Mouse (Mus musculus) embryonic facial prominence, embryonic 14.5 days (tissue): ENCODE measurements around the gene Neu4. TPM values are rescaled to one million over a fixed set of nuclear protein-coding genes. Genes with fewer than 3 reads are reported as not detected.
"Not testable (repeated sequence)": the region's sequence is repeated elsewhere in the genome, so short reads cannot be mapped to it uniquely, and the experiment has no call there.

Experiments
- ATAC-seq: fragments of 200-750 bp; cut with Nextera tagmentation; 2 replicates; pipeline ENCODE4 v1.8.0; 2017; ENCODE audit warnings: low read depth, moderate number of reproducible peaks, moderate TSS enrichment
- DNase-seq: peaks from one replicate; pipeline ENCODE4 v3.0.0-alpha.2; 2015; ENCODE audit warnings: low spot score
- H3K27ac ChIP-seq: fragments of 300-500 bp; sonication (generic); replicated peaks from 2 replicates; pipeline ENCODE4 v1.5.1; 2014; ENCODE audit warnings: low read depth, mild to moderate bottlenecking, low read length, moderate library complexity
- H3K27me3 ChIP-seq: fragments of 300-500 bp; sonication (generic); replicated peaks from 2 replicates; pipeline ENCODE4 v1.6.1; 2014; ENCODE audit warnings: low read length; ENCODE audit not compliant: control insufficient read depth, insufficient read depth
- H3K36me3 ChIP-seq: fragments of 300-500 bp; sonication (generic); 2 replicates; pipeline ENCODE4 v1.6.1; 2014; ENCODE audit warnings: low read length, mixed read lengths; ENCODE audit not compliant: control insufficient read depth, insufficient read depth
- H3K4me1 ChIP-seq: fragments of 300-500 bp; sonication (generic); 2 replicates; pipeline ENCODE4 v1.6.1; 2014; ENCODE audit warnings: antibody characterized with exemption, low read length; ENCODE audit not compliant: control insufficient read depth, insufficient read depth
- H3K4me2 ChIP-seq: fragments of 300-500 bp; sonication (generic); 2 replicates; pipeline ENCODE4 v1.6.1; 2014; ENCODE audit warnings: low read depth, mild to moderate bottlenecking, low read length, moderate library complexity, mixed read lengths
- H3K4me3 ChIP-seq: fragments of 300-500 bp; sonication (generic); 2 replicates; pipeline ENCODE4 v1.5.1; 2014; ENCODE audit warnings: low read depth, mild to moderate bottlenecking, low read length
- H3K9ac ChIP-seq: fragments of 300-500 bp; sonication (generic); 2 replicates; pipeline ENCODE4 v1.6.1; 2014; ENCODE audit warnings: low read depth, mild to moderate bottlenecking, low read length, moderate library complexity, mixed read lengths
- H3K9me3 ChIP-seq: fragments of 300-500 bp; sonication (generic); 2 replicates; pipeline ENCODE4 v1.6.1; 2016; ENCODE audit warnings: low read length; ENCODE audit not compliant: control insufficient read depth
- WGBS: fragments of 180-500 bp; shearing (Covaris S2); extraction: QIAGEN DNeasy Blood & Tissue Kit; methylation state at CpG from one replicate; pipeline ENCODE4 v1.1.7; 2014; 5-methylcytosine and 5-hydroxymethylcytosine counted together
- polyA plus RNA-seq: library from polyadenylated mRNA; unstranded; fragments of >200 nt; fragmentation: Nextera tagmentation; extraction: Ambion mirVana; gene quantifications from 2 replicates; pipeline ENCODE4 v1.2.1, GENCODE M21; 2014

The Neu4 gene
- polyA plus RNA-seq, 1 experiment from 2014 or later: not detected

GRCm38 (mm10) chr1:94055966-94056365, 35.7 kb downstream of the Neu4 start:
- Histone ChIP-seq H3K4me2 (no peak overlapping the region), H3K27ac (no peak overlapping the region), H3K27me3 (no peaks in the 10 kb centered on the region), H3K4me1 (no peaks in the 10 kb centered on the region), H3K36me3 (no peaks in the 10 kb centered on the region), H3K9me3 (no peaks in the 10 kb centered on the region), H3K9ac (no peak overlapping the region), H3K4me3 (no peak overlapping the region)
- 67% methylated on average over 3 of the region's 3 CpGs for WGBS
- DNase-seq (no peak), ATAC-seq (no peak)

- H3K9me3 ChIP-seq: no peaks in the 10 kb centered on the region
- DNase-seq (no peak), ATAC-seq (no peak)
- no peak overlapping the region for H3K4me3 ChIP-seq
- H3K4me1 ChIP-seq: no peaks in the 10 kb centered on the region
- H3K27ac ChIP-seq: no peak overlapping the region
- H3K4me2 ChIP-seq: no peak overlapping the region
- H3K36me3 ChIP-seq: no peaks in the 10 kb centered on the region
- 88% methylated on average over 2 of the region's 2 CpGs for WGBS
- H3K27me3 ChIP-seq: no peaks in the 10 kb centered on the region
- no peak overlapping the region for H3K9ac ChIP-seq
Observed at GRCm38 (mm10) chr1:94057401-94057800, 37.1 kb downstream of the Neu4 start.

GRCm38 (mm10) chr1:94058281-94058680, 38.0 kb downstream of the Neu4 start:
- not testable (repeated sequence) for ATAC-seq, H3K4me3 ChIP-seq, H3K9ac ChIP-seq, H3K27ac ChIP-seq, H3K9me3 ChIP-seq, DNase-seq, H3K4me1 ChIP-seq, H3K36me3 ChIP-seq, H3K27me3 ChIP-seq, H3K4me2 ChIP-seq
- 63% methylated on average over 1 of the region's 1 CpGs for WGBS

GRCm38 (mm10) chr1:94074756-94075155, 54.5 kb downstream of the Neu4 start:
- DNase-seq: no peak
- Histone ChIP-seq H3K27me3 (no peaks in the 10 kb centered on the region), H3K27ac (no peak overlapping the region), H3K9ac (no peak overlapping the region), H3K4me2 (no peak overlapping the region), H3K4me3 (no peak overlapping the region), H3K4me1 (no peaks in the 10 kb centered on the region), H3K36me3 (no peaks in the 10 kb centered on the region), H3K9me3 (no peaks in the 10 kb centered on the region)
- 80% methylated on average over 6 of the region's 6 CpGs for WGBS
- no peak for ATAC-seq

- no peak overlapping the region for H3K9ac ChIP-seq
- H3K36me3 ChIP-seq: no peaks in the 10 kb centered on the region
- H3K4me2 ChIP-seq: no peak overlapping the region
- DNase-seq: no peak
- no peaks in the 10 kb centered on the region for H3K9me3 ChIP-seq
- no peak overlapping the region for H3K4me3 ChIP-seq
- H3K27me3 ChIP-seq: 0 out of 2 replicates have a peak, but pooled peaks cover 4% of the 10 kb centered on the region
- H3K4me1 ChIP-seq: no peaks in the 10 kb centered on the region
- WGBS: 28% methylated on average over 1 of the region's 1 CpGs
- no peak for ATAC-seq
- H3K27ac ChIP-seq: no peak overlapping the region
Observed at GRCm38 (mm10) chr1:94076702-94077101, 56.5 kb downstream of the Neu4 start.

Other genes starting within 250 kb of the Neu4 start
- gene Dtymk, start 218.5 kb upstream of the Neu4 start, polyA plus RNA-seq: 214 and 218 TPM in 2 replicates
- 11.7 and 12.4 TPM in 2 replicates for gene Ing5, start 216.5 kb upstream of the Neu4 start, polyA plus RNA-seq
- gene D2hgdh, start 195.5 kb upstream of the Neu4 start, polyA plus RNA-seq: 10.7 and 14.3 TPM in 2 replicates
- 0.71 TPM in 1 of 2 replicates, not detected in the other for gene Gal3st2, start 159.1 kb upstream of the Neu4 start, polyA plus RNA-seq
- 0.25 TPM in 1 of 2 replicates, not detected in the other for gene Gal3st2b, start 102.1 kb upstream of the Neu4 start, polyA plus RNA-seq
- 0.04 TPM in 1 of 2 replicates, not detected in the other for gene Gal3st2c, start 29.9 kb upstream of the Neu4 start, polyA plus RNA-seq
- gene Pdcd1, start 32.1 kb downstream of the Neu4 start, polyA plus RNA-seq: 0.25 TPM in 1 of 2 replicates, not detected in the other